Mouse (Mus musculus) forebrain, embryonic 14.5 days (tissue): ENCODE data around the gene Mettl8. TPM values are rescaled to one million over a fixed set of nuclear protein-coding genes. Genes with fewer than 3 reads are reported as not detected.

Source experiments
- ATAC-seq: fragments of 200-750 bp; cut with Nextera tagmentation; 2 replicates; pipeline ENCODE4 v1.8.0; 2017; ENCODE audit warnings: mild to moderate bottlenecking, moderate library complexity
- DNase-seq: peaks from one replicate; pipeline ENCODE4 v3.0.0-alpha.2; 2015; ENCODE audit warnings: low spot score
- H3K27ac ChIP-seq: fragments of 300-500 bp; sonication (generic); 2 replicates; pipeline ENCODE4 v1.5.1; 2014; ENCODE audit warnings: low read depth, mild to moderate bottlenecking, control low read depth, low read length, moderate library complexity
- H3K27me3 ChIP-seq: fragments of 300-500 bp; sonication (generic); replicated peaks from 2 replicates; pipeline ENCODE4 v1.6.1; 2014; ENCODE audit warnings: low read length, control low read depth, mixed read lengths; ENCODE audit not compliant: control insufficient read depth, insufficient read depth
- H3K36me3 ChIP-seq: fragments of 300-500 bp; sonication (generic); 2 replicates; pipeline ENCODE4 v1.6.1; 2014; ENCODE audit warnings: low read length, control low read depth; ENCODE audit not compliant: control insufficient read depth, insufficient read depth
- H3K4me1 ChIP-seq: fragments of 300-500 bp; sonication (generic); 2 replicates; pipeline ENCODE4 v1.6.1; 2014; ENCODE audit warnings: antibody characterized with exemption, low read length, control low read depth; ENCODE audit not compliant: control insufficient read depth, insufficient read depth
- H3K4me2 ChIP-seq: fragments of 300-500 bp; sonication (generic); 2 replicates; pipeline ENCODE4 v1.6.1; 2014; ENCODE audit warnings: mild to moderate bottlenecking, control low read depth, low read length
- H3K4me3 ChIP-seq: fragments of 300-500 bp; sonication (generic); 2 replicates; pipeline ENCODE4 v1.5.1; 2014; ENCODE audit warnings: low read depth, low read length, control low read depth
- H3K9ac ChIP-seq: fragments of 300-500 bp; sonication (generic); 2 replicates; pipeline ENCODE4 v1.6.1; 2014; ENCODE audit warnings: mild to moderate bottlenecking, low read length, control low read depth, moderate library complexity
- H3K9me3 ChIP-seq: fragments of 300-500 bp; sonication (generic); replicated peaks from 2 replicates; pipeline ENCODE4 v1.6.1; 2016; ENCODE audit warnings: low read length, control low read depth, mixed read lengths; ENCODE audit not compliant: control insufficient read depth
- WGBS: fragments of 180-500 bp; shearing (Covaris S2); extraction: QIAGEN DNeasy Blood & Tissue Kit; methylation state at CpG from one replicate; pipeline ENCODE4 v1.1.7; 2014; 5-methylcytosine and 5-hydroxymethylcytosine counted together
- polyA plus RNA-seq: library from polyadenylated mRNA; unstranded; fragments of >200 nt; fragmentation: Nextera tagmentation; extraction: Ambion mirVana; gene quantifications from 2 replicates; pipeline ENCODE4 v1.2.1, GENCODE M21; 2014

The Mettl8 gene
- polyA plus RNA-seq, 1 experiment from 2014 or later = 19.1 TPM

- ATAC-seq (no peak), DNase-seq (no peak)
- H3K27ac ChIP-seq = no peak overlapping the region
- H3K4me2 ChIP-seq = no peak overlapping the region
- H3K9me3 ChIP-seq = no peaks in the 10 kb centered on the region
- no peaks in the 10 kb centered on the region for H3K36me3 ChIP-seq
- no peaks in the 10 kb centered on the region for H3K27me3 ChIP-seq
- H3K4me3 ChIP-seq = no peak overlapping the region
- H3K4me1 ChIP-seq = no peaks in the 10 kb centered on the region
- no peak overlapping the region for H3K9ac ChIP-seq
- 81% methylated on average over 1 of the region's 1 CpGs for WGBS
Observed at GRCm38 (mm10) chr2:70933516-70933915, 121.9 kb downstream of the Mettl8 start.

GRCm38 (mm10) chr2:70932965-70933364, 122.4 kb downstream of the Mettl8 start:
- H3K4me3 ChIP-seq = no peak overlapping the region
- no peak overlapping the region for H3K9ac ChIP-seq
- H3K4me2 ChIP-seq = no peak overlapping the region
- WGBS = 81% methylated on average over 4 of the region's 4 CpGs
- no peak for DNase-seq
- H3K36me3 ChIP-seq = no peaks in the 10 kb centered on the region
- no peaks in the 10 kb centered on the region for H3K9me3 ChIP-seq
- ATAC-seq = no peak
- H3K27me3 ChIP-seq = no peaks in the 10 kb centered on the region
- no peak overlapping the region for H3K27ac ChIP-seq
- no peaks in the 10 kb centered on the region for H3K4me1 ChIP-seq

GRCm38 (mm10) chr2:70930631-70931288, 124.6 kb downstream of the Mettl8 start:
- Histone ChIP-seq H3K9ac (no peak overlapping the region), H3K36me3 (no peaks in the 10 kb centered on the region), H3K27me3 (no peaks in the 10 kb centered on the region), H3K9me3 (no peaks in the 10 kb centered on the region), H3K27ac (no peak overlapping the region), H3K4me3 (no peak overlapping the region), H3K4me1 (no peaks in the 10 kb centered on the region), H3K4me2 (no peak overlapping the region)
- no peak for DNase-seq
- ATAC-seq = no peak
- 88% methylated on average over 11 of the region's 11 CpGs for WGBS

GRCm38 (mm10) chr2:70929714-70930113, 125.7 kb downstream of the Mettl8 start:
- Histone ChIP-seq H3K4me2 (no peak overlapping the region), H3K36me3 (no peaks in the 10 kb centered on the region), H3K4me3 (no peak overlapping the region), H3K9ac (no peak overlapping the region), H3K27me3 (no peaks in the 10 kb centered on the region), H3K4me1 (no peaks in the 10 kb centered on the region), H3K9me3 (no peaks in the 10 kb centered on the region), H3K27ac (no peak overlapping the region)
- WGBS = 83% methylated on average over 11 of the region's 11 CpGs
- ATAC-seq (no peak), DNase-seq (no peak)

- DNase-seq (no peak), ATAC-seq (no peak)
- Histone ChIP-seq H3K4me1 (no peaks in the 10 kb centered on the region), H3K27me3 (no peaks in the 10 kb centered on the region), H3K4me2 (no peak overlapping the region), H3K4me3 (no peak overlapping the region), H3K27ac (no peak overlapping the region), H3K36me3 (no peaks in the 10 kb centered on the region), H3K9me3 (no peaks in the 10 kb centered on the region), H3K9ac (no peak overlapping the region)
- WGBS = 97% methylated on average over 1 of the region's 1 CpGs
Observed at GRCm38 (mm10) chr2:70924049-70924448, 131.3 kb downstream of the Mettl8 start.

GRCm38 (mm10) chr2:70922814-70923213, 132.6 kb downstream of the Mettl8 start:
- H3K4me1 ChIP-seq = no peaks in the 10 kb centered on the region
- H3K4me3 ChIP-seq = no peak overlapping the region
- ATAC-seq = no peak
- H3K36me3 ChIP-seq = no peaks in the 10 kb centered on the region
- H3K9me3 ChIP-seq = no peaks in the 10 kb centered on the region
- 75% methylated on average over 6 of the region's 6 CpGs for WGBS
- no peak overlapping the region for H3K9ac ChIP-seq
- no peaks in the 10 kb centered on the region for H3K27me3 ChIP-seq
- H3K27ac ChIP-seq = no peak overlapping the region
- H3K4me2 ChIP-seq = no peak overlapping the region
- DNase-seq = no peak

GRCm38 (mm10) chr2:70920937-70921596, 134.3 kb downstream of the Mettl8 start:
- WGBS = 58% methylated on average over 8 of the region's 8 CpGs
- no peak overlapping the region for H3K9ac ChIP-seq
- H3K4me2 ChIP-seq = no peak overlapping the region
- no peak overlapping the region for H3K4me3 ChIP-seq
- ATAC-seq (no peak), DNase-seq (no peak)
- H3K9me3 ChIP-seq = no peaks in the 10 kb centered on the region
- no peaks in the 10 kb centered on the region for H3K36me3 ChIP-seq
- no peak overlapping the region for H3K27ac ChIP-seq
- H3K27me3 ChIP-seq = no peaks in the 10 kb centered on the region
- H3K4me1 ChIP-seq = no peaks in the 10 kb centered on the region

GRCm38 (mm10) chr2:70919913-70920522, 135.4 kb downstream of the Mettl8 start:
- DNase-seq = no peak
- no peak for ATAC-seq
- Histone ChIP-seq H3K36me3 (no peaks in the 10 kb centered on the region), H3K27me3 (no peaks in the 10 kb centered on the region), H3K27ac (no peak overlapping the region), H3K4me1 (no peaks in the 10 kb centered on the region), H3K9ac (no peak overlapping the region), H3K4me2 (no peak overlapping the region), H3K4me3 (no peak overlapping the region), H3K9me3 (no peaks in the 10 kb centered on the region)
- WGBS = 66% methylated on average over 2 of the region's 2 CpGs

GRCm38 (mm10) chr2:70918516-70918915, 136.9 kb downstream of the Mettl8 start:
- ATAC-seq (no peak), DNase-seq (no peak)
- H3K36me3 ChIP-seq = no peaks in the 10 kb centered on the region
- no peaks in the 10 kb centered on the region for H3K9me3 ChIP-seq
- H3K4me1 ChIP-seq = no peaks in the 10 kb centered on the region
- 16% methylated on average over 2 of the region's 2 CpGs for WGBS
- no peak overlapping the region for H3K4me3 ChIP-seq
- no peak overlapping the region for H3K4me2 ChIP-seq
- H3K27me3 ChIP-seq = no peaks in the 10 kb centered on the region
- H3K9ac ChIP-seq = no peak overlapping the region
- no peak overlapping the region for H3K27ac ChIP-seq
